Mouse (Mus musculus) MEL (cell line): ENCODE data around the gene Aifm2. TPM values are rescaled to one million over a fixed set of nuclear protein-coding genes. Genes with fewer than 3 reads are reported as not detected.

Source experiments
- DNase-seq: peaks from one replicate; pipeline ENCODE4 v3.0.0; 2011; ENCODE audit warnings: low read depth, low spot score
- H3K27ac ChIP-seq: 2 replicates; pipeline ENCODE4 v1.5.1; 2012; ENCODE audit warnings: low read depth, mild to moderate bottlenecking, control low read depth, low read length, moderate library complexity; ENCODE audit not compliant: control insufficient read depth
- H3K27me3 ChIP-seq, 2 experiments: fragments of 150-350 bp in 1 of 2; sonication (generic) in 1 of 2; 2 replicates each; pipeline ENCODE4 v1.6.1; 2012; ENCODE audit warnings: low read length in 2 of 2, mild to moderate bottlenecking in 2 of 2, improper control_type of control experiment in 1 of 2, moderate library complexity in 1 of 2; ENCODE audit not compliant: insufficient read depth in 2 of 2, control insufficient read depth in 1 of 2
- H3K36me3 ChIP-seq, 2 experiments: 2 replicates each; pipeline ENCODE4 v1.6.1; 2012 to 2014; ENCODE audit warnings: low read length in 2 of 2, improper control_type of control experiment in 1 of 2, inconsistent platforms in 1 of 2, mild to moderate bottlenecking in 1 of 2; ENCODE audit not compliant: insufficient read depth in 2 of 2, control insufficient read depth in 1 of 2
- H3K4me1 ChIP-seq, 2 experiments: fragments of 150-350 bp in 1 of 2; sonication (generic) in 1 of 2; 2 replicates each; pipeline ENCODE4 v1.6.1; 2012; ENCODE audit warnings: low read length in 2 of 2, improper control_type of control experiment in 1 of 2, mild to moderate bottlenecking in 1 of 2; ENCODE audit not compliant: insufficient read depth in 2 of 2, control insufficient read depth in 1 of 2
- H3K4me3 ChIP-seq, 2 experiments: fragments of 150-350 bp in 1 of 2; sonication (generic) in 1 of 2; 2 replicates each; pipeline ENCODE4 v1.5.1; 2012; ENCODE audit warnings: low read depth in 2 of 2, low read length in 2 of 2, mild to moderate bottlenecking in 2 of 2, moderate library complexity in 2 of 2, control low read depth in 1 of 2, improper control_type of control experiment in 1 of 2; ENCODE audit not compliant: control insufficient read depth in 1 of 2, insufficient read depth in 1 of 2
- H3K79me2 ChIP-seq: 2 replicates; pipeline ENCODE4 v1.6.1; 2012; ENCODE audit warnings: mild to moderate bottlenecking, low read length, moderate library complexity; ENCODE audit not compliant: control insufficient read depth, poor library complexity, insufficient read depth
- H3K9ac ChIP-seq: 2 replicates; pipeline ENCODE4 v1.6.1; 2012; ENCODE audit warnings: low read depth, mild to moderate bottlenecking, control low read depth, low read length, moderate library complexity; ENCODE audit not compliant: control insufficient read depth, poor library complexity, severe bottlenecking
- H3K9me3 ChIP-seq: fragments of 150-350 bp; sonication (generic); replicated peaks from 2 replicates; pipeline ENCODE4 v1.6.1; 2012; ENCODE audit warnings: mild to moderate bottlenecking, low read length, improper control_type of control experiment, moderate library complexity; ENCODE audit not compliant: insufficient read depth
- BHLHE40 ChIP-seq: IDR thresholded peaks from 2 replicates; pipeline ENCODE4 v1.6.1; 2012; ENCODE audit warnings: low read depth, mild to moderate bottlenecking, inconsistent platforms, low read length, improper control_type of control experiment, borderline replicate concordance
- CHD2 ChIP-seq: IDR thresholded peaks from 2 replicates; pipeline ENCODE4 v1.6.1; 2011; ENCODE audit warnings: low read length, improper control_type of control experiment
- EP300 ChIP-seq, 2 experiments: IDR thresholded peaks; 2 replicates each; pipeline ENCODE4 v1.6.1; 2011; ENCODE audit warnings: improper control_type of control experiment in 2 of 2, low read length in 2 of 2, low read depth in 1 of 2, mild to moderate bottlenecking in 1 of 2
- GABPA ChIP-seq: IDR thresholded peaks from 2 replicates; pipeline ENCODE4 v1.6.1; 2012; ENCODE audit warnings: low read depth, mild to moderate bottlenecking, inconsistent platforms, low read length, improper control_type of control experiment, moderate library complexity
- GATA1 ChIP-seq: IDR thresholded peaks from 2 replicates; pipeline ENCODE4 v1.6.1; 2011; ENCODE audit warnings: low read depth, low read length, improper control_type of control experiment
- MAX ChIP-seq: IDR thresholded peaks from 2 replicates; pipeline ENCODE4 v1.6.1; 2011; ENCODE audit warnings: low read length, improper control_type of control experiment
- MAZ ChIP-seq: IDR thresholded peaks from 2 replicates; pipeline ENCODE4 v1.6.1; 2012; ENCODE audit warnings: low read depth, mild to moderate bottlenecking, inconsistent platforms, low read length, improper control_type of control experiment
- MXI1 ChIP-seq: IDR thresholded peaks from 2 replicates; pipeline ENCODE4 v1.6.1; 2011; ENCODE audit warnings: mild to moderate bottlenecking, low read depth, low read length, improper control_type of control experiment
- MYB ChIP-seq: IDR thresholded peaks from 2 replicates; pipeline ENCODE4 v1.6.1; 2011; ENCODE audit warnings: mild to moderate bottlenecking, low read depth, low read length, improper control_type of control experiment
- MYC ChIP-seq: IDR thresholded peaks from 2 replicates; pipeline ENCODE4 v1.6.1; 2011; ENCODE audit warnings: low read depth, mild to moderate bottlenecking, low read length, improper control_type of control experiment, moderate library complexity
- POLR2A ChIP-seq, 2 experiments: IDR thresholded peaks; 2 replicates each; pipeline ENCODE4 v1.6.1; 2011 to 2012; ENCODE audit warnings: low read length in 2 of 2, mild to moderate bottlenecking in 2 of 2, control low read depth in 1 of 2, improper control_type of control experiment in 1 of 2, low read depth in 1 of 2, moderate library complexity in 1 of 2; ENCODE audit not compliant: control insufficient read depth in 1 of 2, insufficient read depth in 1 of 2, poor library complexity in 1 of 2
- POLR2AphosphoS5 ChIP-seq: IDR thresholded peaks from 2 replicates; pipeline ENCODE4 v1.6.1; 2012; ENCODE audit warnings: low read depth, borderline replicate concordance, mild to moderate bottlenecking, inconsistent platforms, low read length, moderate library complexity, mixed read lengths
- RAD21 ChIP-seq: IDR thresholded peaks from 2 replicates; pipeline ENCODE4 v1.6.1; 2011; ENCODE audit warnings: mild to moderate bottlenecking, low read depth, low read length, improper control_type of control experiment
- SIN3A ChIP-seq: IDR thresholded peaks from 2 replicates; pipeline ENCODE4 v1.6.1; 2012; ENCODE audit warnings: low read length, improper control_type of control experiment, inconsistent platforms
- SMC3 ChIP-seq: IDR thresholded peaks from 2 replicates; pipeline ENCODE4 v1.6.1; 2011; ENCODE audit warnings: low read depth, low read length, improper control_type of control experiment
- TAL1 ChIP-seq: IDR thresholded peaks from 2 replicates; pipeline ENCODE4 v1.6.1; 2012; ENCODE audit warnings: mild to moderate bottlenecking, inconsistent platforms, low read length, moderate library complexity, mixed read lengths
- TBP ChIP-seq: IDR thresholded peaks from 2 replicates; pipeline ENCODE4 v1.8.0; 2011; ENCODE audit warnings: low read depth, low read length, improper control_type of control experiment
- TCF12 ChIP-seq: IDR thresholded peaks from 2 replicates; pipeline ENCODE4 v1.6.1; 2014; ENCODE audit warnings: low read depth, mild to moderate bottlenecking, inconsistent platforms, low read length, improper control_type of control experiment, moderate library complexity
- USF1 ChIP-seq: IDR thresholded peaks from 2 replicates; pipeline ENCODE4 v1.6.1; 2014; ENCODE audit warnings: low read depth, mild to moderate bottlenecking, inconsistent platforms, low read length, improper control_type of control experiment, moderate library complexity
- ZC3H11A ChIP-seq: IDR thresholded peaks from 2 replicates; pipeline ENCODE4 v1.6.1; 2012; ENCODE audit warnings: low read depth, mild to moderate bottlenecking, inconsistent platforms, low read length, improper control_type of control experiment
- ZNF384 ChIP-seq: IDR thresholded peaks from 2 replicates; pipeline ENCODE4 v1.6.1; 2012; ENCODE audit warnings: low read depth, mild to moderate bottlenecking, inconsistent platforms, low read length, improper control_type of control experiment
- polyA plus RNA-seq, 2 experiments: library from polyadenylated mRNA; stranded (reverse) in 1 of 2; unstranded in 1 of 2; fragments of >175 nt in 1 of 2; fragments of >200 nt in 1 of 2; gene quantifications; 2 replicates each; pipeline versions ENCODE4 v1.2.1 to v1.2.4; 2012; ENCODE audit warnings: low replicate concordance in 2 of 2, low read depth in 1 of 2; ENCODE audit not compliant: insufficient read length in 2 of 2, insufficient read depth in 1 of 2, missing spikeins in 1 of 2
- total RNA-seq: library from RNA; depleted of rRNA; stranded (reverse); fragments of 300-350 nt; gene quantifications from 2 replicates; pipeline ENCODE4 v1.2.3, GENCODE M21; 2012

Gene Aifm2
- total and polyA plus RNA-seq, 3 experiments: 13.4 to 17.7 TPM; not detected in 1

DNA sequence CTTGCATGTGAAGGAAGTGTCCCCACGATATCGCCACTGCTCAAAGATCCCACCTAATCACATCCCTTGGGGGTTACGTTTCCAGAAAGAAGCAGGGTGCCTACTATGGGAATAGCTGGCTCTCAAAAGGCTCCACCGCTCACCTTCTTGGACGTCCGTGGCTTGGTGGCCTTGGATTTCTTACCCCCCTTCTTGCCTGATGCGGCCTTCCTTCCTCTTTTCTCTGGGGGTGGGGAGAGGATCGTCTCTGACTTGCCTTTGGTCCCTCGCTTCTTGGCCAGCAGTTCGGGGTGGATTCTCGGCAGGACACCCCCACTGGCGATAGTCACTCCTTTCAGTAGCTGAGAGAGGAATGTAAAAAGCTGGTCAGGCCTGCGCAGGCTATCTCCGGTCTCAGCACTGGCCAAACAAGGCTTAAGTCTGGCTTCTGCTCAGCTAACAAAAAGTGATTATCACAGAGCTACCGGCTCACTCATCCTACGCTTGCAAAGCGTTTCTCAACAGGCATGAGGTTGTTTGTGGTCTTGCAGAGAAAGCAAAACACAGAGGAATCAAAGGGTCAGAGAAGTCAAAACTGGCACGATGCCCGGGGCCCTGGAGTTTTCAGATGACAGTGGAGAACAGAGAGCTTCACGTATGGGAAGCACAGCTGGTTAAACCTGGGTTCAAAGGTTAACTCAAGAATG, 36.6 kb downstream of the Aifm2 start:
- Histone ChIP-seq H3K9me3 (no peaks in the 10 kb centered on the region), H3K4me1 (no peaks in the 10 kb centered on the region), H3K79me2 (no peaks in the 10 kb centered on the region), H3K27ac (no peak overlapping the region), H3K36me3 (no peaks in the 10 kb centered on the region), H3K4me3 (no peak overlapping the region), H3K27me3 (peaks cover 0 to 1% of the 10 kb centered on the region in 2 experiments; a peak in 1 of 4 replicates), H3K9ac (no peak overlapping the region)
- TF ChIP-seq RAD21 (no peak), SMC3 (no peak), EP300 (IDR thresholded peaks at IDR 0.05; ENCODE audit: low read depth in 1 of 2, low read length in 2 of 2) (no peak), MAX (no peak), USF1 (no peak)
- no peak for DNase-seq

DNA sequence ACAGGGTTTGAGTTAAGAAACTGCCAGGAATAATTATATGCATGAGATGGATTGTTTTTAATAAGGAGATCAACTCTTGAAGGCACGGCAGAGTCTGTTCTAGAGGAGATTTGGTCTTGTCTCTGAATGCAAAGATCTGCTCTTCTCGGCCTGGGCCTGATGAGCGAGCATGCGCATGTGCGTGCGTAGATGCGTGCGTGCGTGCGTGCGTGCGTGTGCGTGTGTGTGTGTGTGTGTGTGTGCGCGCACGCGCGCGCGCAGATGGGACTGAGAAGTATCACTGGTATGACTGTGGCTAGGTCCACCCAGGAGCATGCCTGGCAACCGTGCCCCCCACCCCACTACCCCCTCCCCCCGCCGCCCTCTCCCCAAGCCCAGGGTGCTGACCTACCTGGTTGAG, 38.0 kb downstream of the Aifm2 start:
- Histone ChIP-seq H3K4me3 (no peak overlapping the region), H3K9me3 (no peaks in the 10 kb centered on the region), H3K79me2 (no peaks in the 10 kb centered on the region), H3K36me3 (no peaks in the 10 kb centered on the region), H3K27me3 (peaks cover 0 to 1% of the 10 kb centered on the region in 2 experiments; a peak in 1 of 4 replicates), H3K9ac (no peak overlapping the region), H3K27ac (no peak overlapping the region), H3K4me1 (no peaks in the 10 kb centered on the region)
- no peak for TF ChIP-seq ZNF384
- no peak for TF ChIP-seq MXI1
- no peak for TF ChIP-seq ZC3H11A
- TF ChIP-seq MYC: no peak
- TF ChIP-seq POLR2A (IDR thresholded peaks at IDR 0.05; ENCODE audit: control insufficient read depth in 1 of 2, insufficient read depth in 1 of 2, low read depth in 1 of 2, low read length in 2 of 2, poor library complexity in 1 of 2): no peak
- no peak for TF ChIP-seq TBP
- no peak for TF ChIP-seq POLR2AphosphoS5
- TF ChIP-seq MAZ: no peak
- no peak for TF ChIP-seq MYB
- no peak for TF ChIP-seq SIN3A
- TF ChIP-seq RAD21: no peak
- no peak for TF ChIP-seq BHLHE40
- TF ChIP-seq TCF12: no peak
- no peak for TF ChIP-seq GABPA
- no peak for TF ChIP-seq GATA1
- TF ChIP-seq TAL1: no peak
- TF ChIP-seq CHD2: no peak
- no peak for DNase-seq
